Mouse (Mus musculus) right cerebral cortex, adult 2 months (tissue): ENCODE results near the gene Rab20.
A peak's percentile ranks its signal among the peaks of the same experiment; 100 is the strongest.
"Not testable (repeated sequence)": the region's sequence is repeated elsewhere in the genome, so short reads cannot be mapped to it uniquely, and the experiment has no call there.

Source experiments
- DNase-seq, 2 experiments: peaks; one replicate each; pipeline ENCODE4 v3.0.0; 2021 to 2022; ENCODE audit warnings: low spot score in 2 of 2

Rab20 gene

GRCm38 (mm10) chr8:11477811-11478761, at the start of gene Rab20:
Gene Rab20, minus strand, starts transcription at chr8:11478710.
- DNase-seq, result no peak

GRCm38 (mm10) chr8:11523331-11523730, 44.8 kb upstream of the Rab20 start:
- no peak for DNase-seq

- DNase-seq, result no peak
These were observed 40.2 kb upstream of the Rab20 start for GRCm38 (mm10) chr8:11518676-11519075.

GRCm38 (mm10) chr8:11518056-11518396, 39.5 kb upstream of the Rab20 start:
- DNase-seq, result no peak

GRCm38 (mm10) chr8:11517366-11518055, 39.0 kb upstream of the Rab20 start:
- no peak for DNase-seq

GRCm38 (mm10) chr8:11516292-11516691, 37.8 kb upstream of the Rab20 start:
- no peak for DNase-seq

- no peak for DNase-seq
These were observed 34.7 kb upstream of the Rab20 start for GRCm38 (mm10) chr8:11513247-11513646.

GRCm38 (mm10) chr8:11512711-11513110, 34.2 kb upstream of the Rab20 start:
- no peak for DNase-seq

- DNase-seq, result no peak
These were observed 32.5 kb upstream of the Rab20 start for GRCm38 (mm10) chr8:11510971-11511370.

- no peak for DNase-seq
These were observed 30.4 kb upstream of the Rab20 start for GRCm38 (mm10) chr8:11508880-11509279.

GRCm38 (mm10) chr8:11506802-11507201, 28.3 kb upstream of the Rab20 start:
- DNase-seq, result no peak

- no peak for DNase-seq
These were observed 27.6 kb upstream of the Rab20 start for GRCm38 (mm10) chr8:11506074-11506473.

- no peak for DNase-seq
These were observed 25.1 kb upstream of the Rab20 start for GRCm38 (mm10) chr8:11503476-11504232.

- DNase-seq, result no peak
These were observed 20.4 kb upstream of the Rab20 start for GRCm38 (mm10) chr8:11498786-11499485.

GRCm38 (mm10) chr8:11498281-11498680, 19.8 kb upstream of the Rab20 start:
- DNase-seq, result no peak

GRCm38 (mm10) chr8:11497017-11497990, 18.8 kb upstream of the Rab20 start, which contains the start of gene Naxd:
Gene Naxd, plus strand, starts transcription at chr8:11497506.
- peak; percentile 89 to 91 for DNase-seq

GRCm38 (mm10) chr8:11492340-11492739, 13.8 kb upstream of the Rab20 start:
- not testable (repeated sequence) for DNase-seq

- no peak for DNase-seq
These were observed 8.7 kb upstream of the Rab20 start for GRCm38 (mm10) chr8:11487229-11487628.

- DNase-seq, result peak; percentile 74 to 80
These were observed 7.6 kb upstream of the Rab20 start for GRCm38 (mm10) chr8:11486142-11486541.

GRCm38 (mm10) chr8:11482537-11482936, 4.0 kb upstream of the Rab20 start:
- no peak for DNase-seq
